Mouse (Mus musculus) thymus, adult 2 months (tissue): ENCODE measurements around the gene Ninj2. TPM values are rescaled to one million over a fixed set of nuclear protein-coding genes. Genes with fewer than 3 reads are reported as not detected.

Source experiments
- DNase-seq: peaks from one replicate; pipeline ENCODE4 v3.0.0; 2021
- H3K27ac ChIP-seq: fragments of 200-500 bp; 2 replicates; pipeline ENCODE4 v1.5.1; 2012; ENCODE audit warnings: low read length, control low read depth; ENCODE audit not compliant: control insufficient read depth, insufficient read depth
- H3K27me3 ChIP-seq: fragments of 200-500 bp; 2 replicates; pipeline ENCODE4 v1.6.1; 2012; ENCODE audit warnings: mild to moderate bottlenecking, low read length, moderate library complexity, mixed read lengths; ENCODE audit not compliant: control insufficient read depth, insufficient read depth
- H3K36me3 ChIP-seq: fragments of 200-500 bp; 2 replicates; pipeline ENCODE4 v1.6.1; 2012; ENCODE audit warnings: mild to moderate bottlenecking, low read length, moderate library complexity; ENCODE audit not compliant: control insufficient read depth, insufficient read depth
- H3K4me1 ChIP-seq: fragments of 200-500 bp; replicated peaks from 2 replicates; pipeline ENCODE4 v1.6.1; 2012; ENCODE audit warnings: low read length; ENCODE audit not compliant: control insufficient read depth, insufficient read depth
- H3K4me3 ChIP-seq: fragments of 200-500 bp; 2 replicates; pipeline ENCODE4 v1.5.1; 2012; ENCODE audit warnings: mild to moderate bottlenecking, low read length, control low read depth, moderate library complexity; ENCODE audit not compliant: control insufficient read depth, insufficient read depth
- CTCF ChIP-seq: fragments of 200-500 bp; IDR thresholded peaks from 2 replicates; pipeline ENCODE4 v1.5.1; 2012; ENCODE audit warnings: mild to moderate bottlenecking, control low read depth, low read length, moderate library complexity, borderline replicate concordance; ENCODE audit not compliant: control insufficient read depth, poor library complexity, insufficient read depth; ENCODE audit errors: extremely low read depth
- POLR2A ChIP-seq: fragments of 200-500 bp; IDR thresholded peaks from 2 replicates; pipeline ENCODE4 v1.6.1; 2012; ENCODE audit warnings: mild to moderate bottlenecking, low read length, control low read depth, moderate library complexity; ENCODE audit not compliant: control insufficient read depth, poor library complexity, insufficient read depth; ENCODE audit errors: extremely low read depth
- WGBS: fragments of 180-500 bp; shearing (Covaris S2); methylation state at CpG from one replicate; pipeline ENCODE4 v1.1.7; 2018; 5-methylcytosine and 5-hydroxymethylcytosine counted together
- polyA plus RNA-seq: library from polyadenylated mRNA; depleted of rRNA; stranded (reverse); fragments of >200 nt; gene quantifications from 2 replicates; pipeline ENCODE4 v1.2.3, GENCODE M21; 2012; rRNA removed

Gene Ninj2
- polyA plus RNA-seq, 1 experiment = 0.26 TPM

DNA sequence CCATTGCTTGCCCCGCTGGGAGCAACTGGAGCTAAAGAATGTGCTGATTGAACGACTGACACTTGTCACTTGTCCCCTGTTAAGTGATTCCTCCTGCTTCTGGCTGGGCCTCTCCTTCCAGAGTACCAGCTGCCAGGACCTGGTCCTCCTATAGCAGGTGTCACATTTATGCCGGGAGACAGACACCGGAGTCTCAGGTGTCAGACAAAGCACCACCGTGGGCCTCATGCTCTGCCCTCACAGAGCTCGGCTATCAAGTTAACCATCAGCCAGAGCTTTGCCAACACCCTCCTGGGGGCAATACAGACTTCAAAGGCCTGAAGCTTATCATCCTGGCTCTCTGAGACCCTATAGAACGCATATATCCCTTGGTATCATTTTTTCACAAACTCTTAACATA, 142.7 kb downstream of the Ninj2 start:
- Histone ChIP-seq H3K4me3 (no peak overlapping the region), H3K36me3 (no peaks in the 10 kb centered on the region), H3K27ac (no peak overlapping the region), H3K4me1 (no peaks in the 10 kb centered on the region), H3K27me3 (no peaks in the 10 kb centered on the region)
- WGBS = 86% methylated on average over 7 of the region's 7 CpGs
- TF ChIP-seq POLR2A (no peak), CTCF (no peak)
- DNase-seq = no peak

DNA sequence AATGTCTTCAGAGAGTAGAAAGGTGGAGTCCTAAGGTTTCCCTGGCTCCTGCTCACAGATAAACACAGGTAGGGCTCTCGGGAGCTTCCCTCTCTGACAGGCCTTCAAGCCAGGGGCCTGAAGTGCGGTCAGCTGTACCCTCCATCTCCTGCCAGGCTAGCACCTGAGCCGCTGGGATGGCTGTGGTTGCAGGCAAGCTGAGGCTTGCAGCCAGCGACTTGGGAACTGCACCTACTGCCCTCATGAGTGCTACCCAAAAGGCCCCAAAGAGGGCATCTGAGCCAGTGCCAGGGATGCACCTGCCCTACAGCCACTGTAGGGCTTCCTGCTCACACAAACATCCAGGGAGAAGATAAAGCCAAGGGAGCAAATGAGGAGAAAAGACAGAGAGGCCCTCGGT, 147.3 kb downstream of the Ninj2 start:
- DNase-seq = no peak
- no peaks in the 10 kb centered on the region for H3K27me3 ChIP-seq
- no peaks in the 10 kb centered on the region for H3K4me1 ChIP-seq
- no peak overlapping the region for H3K27ac ChIP-seq
- TF ChIP-seq POLR2A (no peak), CTCF (no peak)
- no peak overlapping the region for H3K4me3 ChIP-seq
- no peaks in the 10 kb centered on the region for H3K36me3 ChIP-seq
- 90% methylated on average over 5 of the region's 5 CpGs for WGBS

GRCm38 (mm10) chr6:120241453-120241852, 148.3 kb downstream of the Ninj2 start:
- no peak overlapping the region for H3K4me3 ChIP-seq
- H3K27ac ChIP-seq = no peak overlapping the region
- TF ChIP-seq POLR2A (no peak), CTCF (no peak)
- no peak for DNase-seq
- H3K4me1 ChIP-seq = no peaks in the 10 kb centered on the region
- no peaks in the 10 kb centered on the region for H3K36me3 ChIP-seq
- 93% methylated on average over 12 of the region's 12 CpGs for WGBS
- no peaks in the 10 kb centered on the region for H3K27me3 ChIP-seq

- TF ChIP-seq CTCF (no peak), POLR2A (no peak)
- Histone ChIP-seq H3K4me1 (no peaks in the 10 kb centered on the region), H3K27ac (no peak overlapping the region), H3K27me3 (no peaks in the 10 kb centered on the region), H3K4me3 (no peak overlapping the region), H3K36me3 (no peaks in the 10 kb centered on the region)
- DNase-seq = no peak
- WGBS = 96% methylated on average over 8 of the region's 8 CpGs
Measured at GRCm38 (mm10) chr6:120242530-120242929, 149.4 kb downstream of the Ninj2 start.

- WGBS = 88% methylated on average over 8 of the region's 8 CpGs
- Histone ChIP-seq H3K36me3 (no peaks in the 10 kb centered on the region), H3K27ac (no peak overlapping the region), H3K4me3 (no peak overlapping the region), H3K27me3 (no peaks in the 10 kb centered on the region), H3K4me1 (no peaks in the 10 kb centered on the region)
- TF ChIP-seq POLR2A (no peak), CTCF (no peak)
- no peak for DNase-seq
Measured at GRCm38 (mm10) chr6:120243250-120243649, 150.1 kb downstream of the Ninj2 start.

- Histone ChIP-seq H3K4me3 (no peak overlapping the region), H3K36me3 (no peaks in the 10 kb centered on the region), H3K27ac (no peak overlapping the region), H3K27me3 (no peaks in the 10 kb centered on the region), H3K4me1 (no peaks in the 10 kb centered on the region)
- DNase-seq = no peak
- no peak for TF ChIP-seq POLR2A
- TF ChIP-seq CTCF = no peak
- WGBS = 80% methylated on average over 5 of the region's 5 CpGs
Measured at GRCm38 (mm10) chr6:120246676-120247075, 153.5 kb downstream of the Ninj2 start.

DNA sequence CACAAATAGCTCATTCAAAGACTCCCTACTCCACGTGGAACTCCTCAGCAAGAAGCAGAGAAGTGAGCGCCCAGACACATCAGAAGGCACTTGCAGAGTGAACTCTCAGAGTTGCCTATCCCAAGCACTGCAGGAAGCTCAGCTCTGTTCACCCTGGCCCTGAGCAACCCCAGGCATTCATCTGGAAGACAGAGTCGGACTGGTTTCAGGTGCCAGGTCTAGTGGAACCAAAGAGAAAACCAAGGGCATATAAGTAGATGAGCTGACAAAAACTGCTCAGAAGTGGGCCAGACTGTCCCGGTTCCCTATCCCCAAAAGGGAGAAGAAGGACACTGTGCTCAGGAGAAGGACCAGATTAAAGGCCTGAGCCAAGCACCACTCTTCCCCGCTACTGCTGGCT, 156.7 kb downstream of the Ninj2 start:
- 89% methylated on average over 5 of the region's 5 CpGs for WGBS

More for the DNA sequence above, 156.7 kb downstream of the Ninj2 start:
- H3K27ac ChIP-seq = no peak overlapping the region
- no peaks in the 10 kb centered on the region for H3K36me3 ChIP-seq
- no peak for DNase-seq
- no peaks in the 10 kb centered on the region for H3K27me3 ChIP-seq
- TF ChIP-seq POLR2A = no peak
- no peak for TF ChIP-seq CTCF
- no peak overlapping the region for H3K4me3 ChIP-seq
- no peaks in the 10 kb centered on the region for H3K4me1 ChIP-seq

Other genes with a start within 250 kb of the Ninj2 start
- gene Erc1, start 245.2 kb upstream of the Ninj2 start, polyA plus RNA-seq = 8.4 and 8.5 TPM in 2 replicates
- gene Rad52, start 190.7 kb upstream of the Ninj2 start, polyA plus RNA-seq = 74.1 and 74.5 TPM in 2 replicates
- 180 and 194 TPM in 2 replicates for gene Wnk1, start 54.7 kb upstream of the Ninj2 start, polyA plus RNA-seq
- not detected in 2 replicates for gene D330020A13Rik, start 201.0 kb downstream of the Ninj2 start, polyA plus RNA-seq
- gene B4galnt3, start 201.2 kb downstream of the Ninj2 start, polyA plus RNA-seq = 0.57 and 0.66 TPM in 2 replicates